Mouse (Mus musculus): Measurements from ENCODE around the gene Asxl1. TPM values are rescaled to one million over a fixed set of nuclear protein-coding genes. Genes with fewer than 3 reads are reported as not detected.

Asxl1 gene
- polyA plus RNA-seq, 1 experiment: 11.8 TPM

GRCm38 (mm10) chr2:153412563-153412962 is 66.9 kb downstream of the Asxl1 start:
- DNase-seq (ENCODE audit: low read depth): no peak

GRCm38 (mm10) chr2:153414607-153415006 is 69.0 kb downstream of the Asxl1 start:
- DNase-seq (ENCODE audit: low read depth): no peak

GRCm38 (mm10) chr2:153417841-153418240 is 72.2 kb downstream of the Asxl1 start:
- no peak for DNase-seq (ENCODE audit: low read depth)

DNA sequence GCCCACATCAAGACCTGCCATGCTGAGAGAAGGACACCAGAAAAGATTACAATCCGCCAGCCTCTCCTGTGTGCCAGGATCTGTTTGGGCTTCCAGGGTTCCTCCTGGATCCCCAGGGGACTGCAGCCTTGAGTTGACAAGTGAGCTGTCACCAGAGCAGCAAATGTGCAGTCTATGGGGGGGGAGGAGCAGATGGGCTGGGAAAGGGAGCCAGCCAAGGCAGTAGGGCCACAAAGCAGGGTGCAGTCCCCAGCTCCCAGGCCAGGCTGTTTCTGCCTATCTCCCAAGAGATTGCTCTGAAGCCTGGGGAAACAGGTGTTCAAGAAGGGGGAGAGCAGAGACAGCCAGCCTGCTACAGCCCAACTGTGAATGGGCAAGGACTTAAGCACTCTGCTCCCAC is 72.8 kb downstream of the Asxl1 start:
- DNase-seq (ENCODE audit: low read depth): no peak

DNA sequence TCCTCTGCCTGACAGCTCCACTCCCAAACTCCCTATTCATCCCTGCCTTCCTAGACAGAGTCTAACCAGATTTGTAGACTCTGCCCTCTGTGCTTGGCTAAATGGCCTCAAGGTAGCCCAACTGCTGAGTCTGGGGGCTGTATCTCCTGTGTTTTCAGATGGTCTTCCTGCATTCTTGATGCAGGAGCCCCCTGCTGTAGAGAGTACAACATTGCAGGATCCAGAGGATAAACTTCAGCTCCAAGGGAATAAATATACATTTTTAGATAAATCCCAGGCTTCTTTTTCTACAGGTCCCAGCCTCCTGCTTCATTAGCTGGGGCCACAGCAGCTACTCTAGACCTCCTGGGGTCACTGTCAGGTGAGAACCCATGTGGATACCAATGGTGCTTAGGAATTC is 75.6 kb downstream of the Asxl1 start:
- no peak for DNase-seq (ENCODE audit: low read depth)

- no peak for DNase-seq (ENCODE audit: low read depth)
Observed at GRCm38 (mm10) chr2:153422051-153422450, 76.4 kb downstream of the Asxl1 start.

DNA sequence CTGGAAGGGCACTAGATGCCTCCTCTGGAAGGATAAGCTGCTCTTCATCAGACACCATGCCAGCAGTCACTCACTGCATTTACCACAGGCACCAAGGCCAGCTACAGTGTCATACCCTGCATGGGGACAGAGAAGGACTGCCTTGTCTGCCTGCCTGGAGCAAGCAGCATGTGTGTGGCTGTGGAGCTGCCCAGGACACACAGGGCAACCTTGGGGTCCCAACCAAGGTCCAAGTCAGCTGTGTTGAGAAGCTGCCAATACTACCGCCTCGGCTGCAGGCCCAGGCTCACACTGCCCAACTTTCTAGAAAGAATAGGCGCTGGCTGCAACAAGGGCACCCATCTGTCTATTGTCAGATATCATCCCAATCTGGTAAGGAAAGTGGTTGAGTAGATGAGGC is 77.5 kb downstream of the Asxl1 start:
- DNase-seq (ENCODE audit: low read depth): no peak

- no peak for DNase-seq (ENCODE audit: low read depth)
Observed at GRCm38 (mm10) chr2:153424557-153424956, 78.9 kb downstream of the Asxl1 start.

- no peak for DNase-seq (ENCODE audit: low read depth)
Observed at GRCm38 (mm10) chr2:153425124-153425844, 79.7 kb downstream of the Asxl1 start.

DNA sequence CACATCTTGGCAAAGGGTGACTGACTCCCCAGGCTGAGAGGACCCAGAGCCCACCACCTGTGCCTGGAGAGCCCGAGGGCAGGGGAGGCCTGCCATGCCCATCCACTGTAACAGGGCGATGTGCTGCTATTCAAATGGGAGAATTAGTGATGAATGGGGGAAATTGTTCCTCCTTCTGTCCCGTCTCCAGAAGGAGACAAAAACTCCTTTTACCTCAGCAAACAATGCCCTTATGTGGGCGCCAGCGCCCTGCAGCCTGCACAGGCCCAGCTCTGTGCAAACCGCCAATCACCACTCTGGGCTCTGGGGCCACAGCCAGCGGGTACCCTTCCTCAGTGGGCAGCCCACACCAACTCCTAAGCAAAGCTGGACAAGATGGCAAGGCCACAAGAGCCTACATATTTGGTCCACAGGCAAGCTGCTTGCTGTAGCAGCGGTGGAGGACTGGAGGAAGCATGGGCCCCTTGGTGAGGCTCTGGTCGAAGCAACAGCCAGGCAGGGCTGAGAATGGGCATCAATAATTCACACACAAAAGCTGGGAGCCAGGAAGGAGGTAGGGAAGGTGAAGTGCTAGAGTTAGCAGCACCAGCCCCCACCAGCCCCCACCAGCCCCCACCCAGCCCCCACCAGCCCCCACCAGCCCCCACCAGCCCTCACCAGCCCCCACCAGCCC is 80.5 kb downstream of the Asxl1 start:
- no peak for DNase-seq (ENCODE audit: low read depth)

- DNase-seq (ENCODE audit: low read depth): no peak
Observed at GRCm38 (mm10) chr2:153426931-153427330, 81.3 kb downstream of the Asxl1 start.

DNA sequence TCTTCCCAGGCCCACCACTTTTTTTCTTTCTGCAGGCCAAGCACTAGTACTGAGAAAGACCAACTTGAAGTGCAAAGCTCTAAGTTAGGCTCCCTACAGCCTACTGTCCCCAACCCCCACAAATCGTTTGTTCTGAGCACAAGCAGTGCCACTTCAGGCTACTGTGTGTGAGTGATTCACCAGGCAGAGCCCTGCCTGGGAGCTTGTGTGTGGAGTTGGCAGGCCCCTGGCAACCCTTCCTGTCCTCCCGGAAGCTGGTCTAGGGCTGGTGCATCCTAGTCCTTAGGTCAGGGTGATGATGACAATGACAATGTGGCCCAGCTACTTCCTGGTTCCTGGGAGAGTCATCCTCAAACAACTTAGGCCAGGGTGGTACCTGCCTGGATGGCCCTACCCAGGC is 82.9 kb downstream of the Asxl1 start:
- no peak for DNase-seq (ENCODE audit: low read depth)

- no peak for DNase-seq (ENCODE audit: low read depth)
Observed at GRCm38 (mm10) chr2:153430571-153430970, 84.9 kb downstream of the Asxl1 start.

DNA sequence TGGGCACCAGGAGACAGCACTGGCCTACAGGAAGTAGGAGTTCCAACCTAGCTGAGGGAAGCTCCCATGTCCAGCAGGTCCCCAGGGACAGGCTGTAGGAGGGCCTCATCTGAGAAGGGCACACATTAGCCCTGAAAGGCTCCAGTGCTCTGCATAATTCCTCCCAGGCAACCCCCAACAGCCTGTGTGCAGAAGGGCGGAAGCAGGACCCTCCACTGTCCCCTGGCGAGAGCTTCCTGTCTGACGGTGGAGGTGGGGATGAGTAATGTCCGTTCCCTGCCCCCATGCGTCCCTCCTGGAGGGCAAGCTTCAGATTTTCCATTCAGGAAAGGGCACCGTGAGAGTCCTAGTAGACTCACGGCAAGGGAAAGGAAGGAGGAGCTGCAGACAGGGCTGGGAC is 86.9 kb downstream of the Asxl1 start:
- DNase-seq (ENCODE audit: low read depth): no peak

DNA sequence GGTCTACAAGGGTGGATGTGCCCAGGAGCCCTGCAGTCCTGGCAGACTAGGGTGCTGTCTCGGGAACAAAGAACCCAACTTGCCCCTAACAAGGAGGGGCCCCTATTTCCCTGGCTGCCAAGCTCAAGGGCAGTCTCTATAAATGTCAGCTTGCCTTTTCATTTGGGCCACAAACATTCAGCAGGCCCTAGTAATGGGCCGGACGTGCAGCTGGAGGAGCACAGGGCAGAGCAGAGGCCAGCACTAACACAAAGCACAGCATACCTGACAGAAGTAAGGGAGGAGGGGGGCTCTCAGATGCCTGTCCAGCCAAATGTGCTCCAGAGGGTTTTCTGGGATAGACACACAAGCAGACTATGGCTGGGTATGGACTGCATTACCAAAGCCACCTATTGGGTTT is 88.2 kb downstream of the Asxl1 start:
- DNase-seq (ENCODE audit: low read depth): no peak

DNA sequence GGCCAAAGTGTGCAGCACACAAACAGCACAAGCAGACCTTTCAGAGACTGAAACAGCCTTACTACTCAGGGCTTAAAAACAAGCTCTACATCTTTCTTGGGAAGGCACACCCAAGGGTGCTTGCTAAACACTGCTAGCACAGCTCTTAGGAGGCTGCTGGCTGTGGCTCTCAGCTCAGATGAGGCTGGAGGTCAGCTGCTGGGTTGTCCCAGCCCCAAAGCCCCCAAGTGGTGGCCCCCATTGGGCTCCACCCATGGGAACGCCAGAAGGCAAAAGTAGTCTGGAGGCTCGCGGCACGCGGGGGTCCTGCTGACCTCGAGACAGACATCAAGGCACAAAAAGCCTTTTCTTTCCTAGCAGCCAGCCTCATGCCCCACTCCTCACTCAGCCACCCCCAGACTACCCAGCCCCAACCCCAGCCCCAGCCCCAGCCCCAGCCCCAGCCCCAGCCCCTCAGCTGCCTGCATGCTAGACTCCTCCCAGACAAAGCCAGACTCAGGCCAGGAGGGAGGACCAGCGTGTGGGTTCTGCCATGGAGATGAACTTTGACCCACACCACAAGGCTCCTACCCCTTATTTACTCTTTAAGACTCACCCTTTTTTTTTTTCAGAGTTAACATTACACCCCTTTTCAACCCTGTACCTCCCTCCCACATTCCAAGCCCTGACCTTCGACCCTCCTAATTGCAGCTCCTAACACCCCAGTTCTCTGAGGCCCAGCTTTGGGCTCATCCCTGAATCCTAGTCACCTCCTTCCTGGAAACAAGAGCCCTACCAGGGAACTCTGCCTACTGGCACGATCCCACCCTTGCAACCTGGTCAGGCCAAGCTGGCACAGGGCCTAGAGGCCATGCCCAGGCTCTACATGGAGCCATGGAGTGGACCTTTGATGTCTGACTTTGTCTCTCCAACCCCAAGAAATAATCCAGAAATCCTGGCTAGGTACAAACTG is 89.5 kb downstream of the Asxl1 start:
- no peak for DNase-seq (ENCODE audit: low read depth)

GRCm38 (mm10) chr2:153436641-153437305 is 91.1 kb downstream of the Asxl1 start:
- DNase-seq (ENCODE audit: low read depth): no peak

DNA sequence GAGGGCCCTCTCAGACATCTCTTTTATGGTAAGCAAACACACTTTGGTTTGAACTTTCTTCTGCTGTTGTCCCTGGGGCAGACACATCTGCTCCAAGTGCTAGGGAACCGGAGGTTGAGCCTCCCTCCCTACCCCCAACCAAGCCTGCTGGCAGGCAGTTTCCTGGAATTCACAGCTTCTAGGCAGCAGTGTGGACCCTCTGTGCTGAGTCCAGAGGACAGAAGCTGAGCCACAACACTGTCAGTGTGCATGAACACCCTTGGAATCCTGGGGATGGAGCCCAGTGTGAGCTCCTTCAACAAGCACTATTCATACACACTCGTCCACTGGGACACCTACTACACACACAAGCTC is 91.7 kb downstream of the Asxl1 start:
- no peak for DNase-seq (ENCODE audit: low read depth)

DNA sequence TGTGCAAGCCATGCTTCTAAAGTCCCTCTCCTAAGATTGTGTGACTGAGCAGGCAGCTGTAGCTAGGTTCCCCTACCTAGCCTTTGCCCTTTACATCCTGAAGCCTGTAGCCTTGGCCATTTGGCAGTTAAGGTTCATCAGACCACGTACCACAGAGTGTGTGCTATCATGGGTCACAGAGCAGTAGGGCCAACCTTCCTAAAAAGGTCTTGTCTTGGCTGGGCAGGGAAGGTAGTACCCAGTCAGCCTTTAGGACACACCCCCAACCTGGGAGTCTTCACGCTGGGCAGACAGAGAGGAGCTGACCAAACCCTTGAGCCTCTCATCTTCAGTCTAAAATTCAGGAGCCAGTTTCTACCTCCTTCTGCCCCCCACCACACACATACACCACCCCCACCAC is 95.1 kb downstream of the Asxl1 start:
- no peak for DNase-seq (ENCODE audit: low read depth)

GRCm38 (mm10) chr2:153441228-153441627 is 95.6 kb downstream of the Asxl1 start:
- DNase-seq (ENCODE audit: low read depth): no peak

GRCm38 (mm10) chr2:153442720-153443119 is 97.1 kb downstream of the Asxl1 start:
- no peak for DNase-seq (ENCODE audit: low read depth)
